Mouse (Mus musculus): ENCODE results near the gene Klk1b26. TPM values are rescaled to one million over a fixed set of nuclear protein-coding genes. Genes with fewer than 3 reads are reported as not detected.
"Not testable (repeated sequence)": the region's sequence is repeated elsewhere in the genome, so short reads cannot be mapped to it uniquely, and the experiment has no call there.

Gene Klk1b26
- polyA plus RNA-seq (2015; fragmentation: Nextera tagmentation; extraction: Ambion mirVana), result not detected in 2 replicates

GRCm38 (mm10) chr7:44011868-44012267, at the start of gene Klk1b26:
Klk1b26 (plus strand) TSS chr7:44012168.
- H3K9ac ChIP-seq (replicated peaks); H3K4me1 ChIP-seq (replicated peaks); H3K4me3 ChIP-seq (replicated peaks); H3K9me3 ChIP-seq; ATAC-seq; H3K4me2 ChIP-seq (replicated peaks); H3K27ac ChIP-seq; H3K27me3 ChIP-seq; H3K36me3 ChIP-seq: not testable (repeated sequence)

DNA sequence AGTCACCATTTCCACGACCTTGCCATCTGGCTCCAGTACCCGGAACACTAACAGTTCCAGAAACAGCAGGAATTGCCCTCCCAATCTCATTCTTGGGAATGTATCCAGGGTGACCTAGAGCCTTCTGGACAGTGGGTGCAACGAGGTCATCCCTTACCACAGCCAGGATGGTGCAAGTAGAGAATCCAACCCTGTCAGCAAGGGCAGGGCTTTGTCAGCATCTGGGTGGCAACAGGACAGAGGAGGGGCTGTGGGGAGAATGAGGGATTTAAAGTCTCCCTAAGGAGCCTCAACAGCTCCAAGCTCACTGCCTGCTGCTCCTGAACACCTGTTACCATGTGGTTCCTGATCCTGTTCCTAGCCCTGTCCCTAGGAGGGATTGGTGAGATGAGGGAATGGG, 45.5 kb upstream of the Klk1b26 start, which contains the start of gene Klk1b1:
Gene Klk1b1, plus strand, starts transcription at position 301 of the 400 bp plus-strand sequence.
- Histone ChIP-seq H3K27me3 (no peaks in the 10 kb centered on the region), H3K4me1 (replicated peaks) (no peaks in the 10 kb centered on the region), H3K9me3 (no peaks in the 10 kb centered on the region), H3K4me3 (replicated peaks) (no peak within 1 kb of the TSS), H3K27ac (no peak within 1 kb of the TSS), H3K36me3 (no peaks in the 10 kb centered on the region), H3K4me2 (replicated peaks) (no peak within 1 kb of the TSS), H3K9ac (replicated peaks) (no peak within 1 kb of the TSS)
- 58% methylated on average over 3 of the region's 3 CpGs for WGBS
- ATAC-seq, result no peak

DNA sequence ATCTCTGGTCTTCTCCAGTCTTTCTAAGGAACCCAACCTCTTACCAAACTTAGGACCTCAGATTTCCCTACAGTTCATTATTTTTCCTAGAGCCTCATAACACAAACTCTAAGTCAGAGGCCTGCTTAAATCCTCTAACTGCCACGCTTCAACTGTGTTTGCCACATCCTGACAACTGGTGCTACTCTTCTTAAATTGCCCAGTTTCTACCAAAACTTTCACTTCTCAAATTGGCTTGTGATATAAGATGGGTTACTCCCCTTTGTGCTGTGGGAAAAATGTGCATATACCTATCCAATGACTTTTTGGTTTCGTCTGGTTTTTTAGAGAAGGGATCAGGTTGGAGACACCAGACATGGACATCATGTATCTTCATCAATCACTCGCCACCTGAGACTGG, 44.9 kb upstream of the Klk1b26 start:
- no peak for ATAC-seq
- no peaks in the 10 kb centered on the region for H3K36me3 ChIP-seq
- H3K27ac ChIP-seq, result no peak overlapping the region
- H3K4me3 ChIP-seq (replicated peaks), result no peak overlapping the region
- 84% methylated on average over 3 of the region's 3 CpGs for WGBS
- no peak overlapping the region for H3K4me2 ChIP-seq (replicated peaks)
- H3K27me3 ChIP-seq, result no peaks in the 10 kb centered on the region
- no peak overlapping the region for H3K9ac ChIP-seq (replicated peaks)
- H3K4me1 ChIP-seq (replicated peaks), result no peaks in the 10 kb centered on the region
- no peaks in the 10 kb centered on the region for H3K9me3 ChIP-seq

DNA sequence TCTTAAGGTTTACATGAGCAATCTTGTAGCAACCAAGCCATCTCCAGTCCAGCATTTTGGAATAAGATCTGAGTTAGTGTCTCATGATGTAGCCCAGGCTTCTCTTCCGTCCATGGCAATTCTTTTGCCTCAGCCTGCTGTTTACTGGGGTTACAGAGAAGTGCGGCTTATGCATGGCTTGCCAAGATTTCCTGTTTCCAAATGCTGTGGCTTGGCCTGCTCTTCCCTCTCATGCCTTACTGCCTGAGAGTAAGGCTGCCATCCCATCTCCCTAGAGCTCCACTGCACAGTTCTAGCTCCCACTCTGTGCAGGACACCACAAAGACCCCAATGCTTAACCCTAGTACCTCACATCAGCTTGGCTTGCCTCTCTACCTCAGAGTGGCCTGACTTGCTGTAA, 44.4 kb upstream of the Klk1b26 start:
- no peak for ATAC-seq
- Histone ChIP-seq H3K36me3 (no peaks in the 10 kb centered on the region), H3K9me3 (no peaks in the 10 kb centered on the region), H3K27ac (no peak overlapping the region), H3K4me2 (replicated peaks) (no peak overlapping the region), H3K4me3 (replicated peaks) (no peak overlapping the region), H3K4me1 (replicated peaks) (no peaks in the 10 kb centered on the region), H3K9ac (replicated peaks) (no peak overlapping the region), H3K27me3 (no peaks in the 10 kb centered on the region)
- WGBS, result 93% methylated on average over 2 of the region's 2 CpGs

DNA sequence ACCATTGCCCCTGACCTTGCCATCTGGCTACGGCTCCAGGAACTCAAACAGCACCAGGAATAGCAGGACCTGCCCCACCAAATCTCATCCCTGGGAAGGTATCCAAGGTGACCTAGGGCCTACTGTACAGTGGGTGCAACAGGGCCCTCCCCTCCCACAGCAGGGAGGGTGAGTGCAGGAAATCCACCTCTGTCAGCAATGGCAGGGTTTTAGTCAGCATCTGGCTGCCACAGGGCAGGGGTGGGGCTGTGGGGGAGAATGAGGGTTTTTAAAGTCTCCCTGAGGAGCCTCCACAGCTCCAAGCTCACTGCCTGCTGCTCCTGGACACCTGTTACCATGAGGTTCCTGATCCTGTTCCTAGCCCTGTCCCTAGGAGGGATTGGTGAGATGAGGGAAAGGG, 36.2 kb upstream of the Klk1b26 start, which contains the start of gene Klk1b9:
Gene Klk1b9, plus strand, starts transcription at position 301 of the 400 bp plus-strand sequence.
- H3K9ac ChIP-seq (replicated peaks); H3K36me3 ChIP-seq; H3K4me1 ChIP-seq (replicated peaks); H3K4me3 ChIP-seq (replicated peaks); H3K27me3 ChIP-seq; H3K27ac ChIP-seq; H3K9me3 ChIP-seq; ATAC-seq; H3K4me2 ChIP-seq (replicated peaks): not testable (repeated sequence)
- 77% methylated on average over 1 of the region's 1 CpGs for WGBS

DNA sequence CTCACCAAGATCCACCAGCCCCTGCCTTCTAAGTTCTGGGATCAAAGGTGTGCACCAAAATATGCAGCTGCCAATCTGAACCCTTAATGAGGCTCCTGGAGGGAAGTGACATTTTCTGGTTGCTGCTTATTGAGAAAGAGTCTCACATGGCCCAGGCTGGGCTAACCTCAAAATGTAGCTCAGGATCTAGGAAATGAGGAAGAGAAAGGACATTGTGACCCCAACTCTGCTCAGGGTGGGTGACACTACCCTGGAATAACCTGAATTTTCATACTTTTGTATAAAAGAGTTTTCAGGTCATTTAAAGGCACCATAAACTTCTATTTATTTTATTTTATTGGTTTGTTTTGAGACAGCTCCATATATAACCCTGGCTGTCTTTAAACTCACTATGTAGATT, 26.3 kb upstream of the Klk1b26 start:
- Histone ChIP-seq H3K4me2 (replicated peaks) (no peak overlapping the region), H3K9me3 (no peaks in the 10 kb centered on the region), H3K4me3 (replicated peaks) (no peak overlapping the region), H3K9ac (replicated peaks) (no peak overlapping the region), H3K27me3 (no peaks in the 10 kb centered on the region), H3K4me1 (replicated peaks) (no peaks in the 10 kb centered on the region), H3K36me3 (no peaks in the 10 kb centered on the region), H3K27ac (no peak overlapping the region)
- no peak for ATAC-seq

DNA sequence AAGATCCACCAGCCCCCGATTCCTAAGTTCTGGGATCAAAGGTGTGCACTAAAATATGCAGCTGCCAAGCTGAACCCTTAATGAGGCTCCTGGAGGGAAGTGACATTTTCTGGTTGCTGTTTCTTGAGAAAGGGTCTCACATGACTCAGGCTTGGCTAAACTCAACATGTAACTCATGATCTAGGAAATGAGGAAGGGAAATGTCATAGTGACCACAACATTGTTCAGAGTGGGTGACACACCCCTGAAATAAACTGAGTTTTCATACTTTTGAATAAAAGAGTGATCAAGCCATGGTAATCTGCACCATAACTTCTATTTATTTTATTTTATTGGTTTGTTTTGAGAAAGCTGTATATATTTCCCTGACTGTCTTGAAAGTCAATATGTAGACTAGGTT, 17.1 kb upstream of the Klk1b26 start:
- not testable (repeated sequence) for H3K4me1 ChIP-seq (replicated peaks); H3K4me2 ChIP-seq (replicated peaks); H3K27me3 ChIP-seq; ATAC-seq; H3K36me3 ChIP-seq; H3K9me3 ChIP-seq; H3K27ac ChIP-seq; H3K9ac ChIP-seq (replicated peaks); H3K4me3 ChIP-seq (replicated peaks)
- WGBS, result 76% methylated on average over 1 of the region's 1 CpGs

GRCm38 (mm10) chr7:43995577-43995976, 16.4 kb upstream of the Klk1b26 start, which contains the start of gene Klk1b11:
Klk1b11 (plus strand) TSS chr7:43995877.
- H3K36me3 ChIP-seq; H3K9ac ChIP-seq (replicated peaks); H3K4me2 ChIP-seq (replicated peaks); ATAC-seq; H3K4me3 ChIP-seq (replicated peaks); H3K4me1 ChIP-seq (replicated peaks); H3K27me3 ChIP-seq; H3K27ac ChIP-seq; H3K9me3 ChIP-seq: not testable (repeated sequence)
- WGBS, result 86% methylated on average over 4 of the region's 4 CpGs

- Histone ChIP-seq H3K4me1 (replicated peaks) (no peaks in the 10 kb centered on the region), H3K4me3 (replicated peaks) (no peak overlapping the region), H3K4me2 (replicated peaks) (no peak overlapping the region), H3K27me3 (no peaks in the 10 kb centered on the region), H3K36me3 (no peaks in the 10 kb centered on the region), H3K27ac (no peak overlapping the region), H3K9ac (replicated peaks) (no peak overlapping the region), H3K9me3 (no peaks in the 10 kb centered on the region)
- no peak for ATAC-seq
These were observed 7.1 kb upstream of the Klk1b26 start for GRCm38 (mm10) chr7:44004847-44005246.

DNA sequence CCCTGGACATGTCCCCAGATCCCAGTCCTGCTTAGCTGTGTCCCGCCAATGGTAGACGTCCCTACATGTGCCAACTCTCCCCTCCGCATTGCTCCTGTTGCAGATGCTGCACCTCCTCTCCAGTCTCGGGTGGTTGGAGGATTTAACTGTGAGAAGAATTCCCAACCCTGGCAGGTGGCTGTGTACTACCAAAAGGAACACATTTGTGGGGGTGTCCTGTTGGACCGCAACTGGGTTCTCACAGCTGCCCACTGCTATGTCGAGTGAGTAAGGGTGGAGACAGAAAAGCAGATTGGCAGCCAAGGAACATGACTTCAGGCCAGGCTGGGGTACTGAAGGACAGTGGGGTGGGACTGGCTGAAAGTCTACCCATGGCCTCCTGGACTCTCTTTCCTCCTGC, 2.7 kb downstream of the Klk1b26 start:
- H3K9me3 ChIP-seq; H3K9ac ChIP-seq (replicated peaks); ATAC-seq; H3K36me3 ChIP-seq; H3K27me3 ChIP-seq; H3K4me2 ChIP-seq (replicated peaks); H3K4me3 ChIP-seq (replicated peaks); H3K4me1 ChIP-seq (replicated peaks); H3K27ac ChIP-seq: not testable (repeated sequence)
- WGBS, result 81% methylated on average over 6 of the region's 6 CpGs

- Histone ChIP-seq H3K36me3 (no peaks in the 10 kb centered on the region), H3K4me1 (replicated peaks) (no peaks in the 10 kb centered on the region), H3K27me3 (no peaks in the 10 kb centered on the region), H3K9ac (replicated peaks) (no peak overlapping the region), H3K27ac (no peak overlapping the region), H3K9me3 (no peaks in the 10 kb centered on the region), H3K4me2 (replicated peaks) (no peak overlapping the region), H3K4me3 (replicated peaks) (no peak overlapping the region)
- 91% methylated on average over 5 of the region's 5 CpGs for WGBS
- ATAC-seq, result no peak
These were observed 3.1 kb downstream of the Klk1b26 start for GRCm38 (mm10) chr7:44015071-44015470.

DNA sequence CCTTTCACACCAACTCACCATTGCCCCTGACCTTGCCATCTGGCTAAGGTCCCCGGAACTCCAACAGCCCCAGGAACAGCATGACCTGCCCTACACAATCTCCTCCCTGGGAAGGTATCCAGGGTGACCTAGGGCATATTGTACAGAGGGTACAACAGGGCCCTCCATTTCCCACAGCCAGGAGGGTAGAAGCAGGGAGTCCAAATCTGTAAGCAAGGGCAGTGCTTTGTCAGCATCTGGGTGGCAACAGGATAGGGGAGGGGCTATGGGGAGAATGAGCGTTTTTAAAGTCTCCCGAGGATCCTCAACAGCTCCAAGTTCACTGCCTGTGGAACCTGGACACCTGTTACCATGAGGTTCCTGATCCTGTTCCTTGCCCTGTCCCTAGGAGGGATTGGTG, 40.0 kb downstream of the Klk1b26 start, which contains the start of gene Klk1b27:
Gene Klk1b27, plus strand, starts transcription at position 301 of the 400 bp plus-strand sequence.
- not testable (repeated sequence) for H3K4me3 ChIP-seq (replicated peaks); H3K9me3 ChIP-seq; H3K4me1 ChIP-seq (replicated peaks); H3K27me3 ChIP-seq; H3K27ac ChIP-seq; H3K36me3 ChIP-seq; H3K4me2 ChIP-seq (replicated peaks); ATAC-seq; H3K9ac ChIP-seq (replicated peaks)
- WGBS, result 72% methylated on average over 3 of the region's 3 CpGs
